24 mouse cellular contexts compared by ENCODE assay signal in the genomic region with DNA sequence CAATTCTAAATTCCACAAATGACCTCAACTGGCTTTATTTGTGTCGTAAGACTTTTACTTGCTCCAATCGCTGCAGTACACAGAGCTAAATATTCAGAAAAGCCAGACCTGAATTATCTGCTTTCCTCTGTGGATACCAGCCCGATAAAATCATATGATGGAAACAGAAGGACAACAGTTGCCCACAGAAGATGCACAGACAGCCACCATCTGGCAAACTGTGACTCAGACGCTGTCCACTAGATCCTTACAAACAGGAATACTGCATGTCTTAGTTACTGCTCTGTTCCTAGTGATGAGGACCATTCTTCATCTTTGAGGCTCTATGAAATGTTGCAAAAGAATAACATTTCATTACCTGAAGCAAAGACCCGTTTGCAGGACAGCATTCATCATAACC. TPM values are rescaled to one million over a fixed set of nuclear protein-coding genes. Genes with fewer than 3 reads are reported as not detected.
DNase-seq lines count a peak whose midpoint lies in the region; ATAC-seq and TF ChIP-seq lines count a peak whose summit lies in the region.
"Had no signal": no experiment of that assay in that cellular context is flagged by ENCODE, and none has a peak within 500 bp of the region (broad histone marks: within the 10 kb centered on the region; RNA-seq: fewer than 3 reads in every experiment).

No protein-coding gene starts in this region.

- no peaks in the 10 kb centered on the region for H3K4me1 ChIP-seq in intestine, postnatal 0 days (replicated peaks; ENCODE audit: control insufficient read depth, insufficient read depth, low read length)
- no peaks in the 10 kb centered on the region for H3K4me1 ChIP-seq in forebrain, embryonic 10.5 days
- H3K4me1 ChIP-seq: limb, embryonic 10.5 days; liver, embryonic 13.5 days; stomach, embryonic 15.5 days had no signal

- DNase-seq in left cerebral cortex, adult 11 months (ENCODE audit: low spot score): peak; percentile 6
- no peak for DNase-seq in left cerebral cortex, postnatal 4 days
- DNase-seq in cerebellum, adult 8-10 months: peak; percentile 60
- peak; percentile 47 to 53 for DNase-seq in cerebellum, postnatal 36 days
- DNase-seq in right cerebral cortex, postnatal 10 days (ENCODE audit: low spot score in 2 of 2): peak; percentile 28 to 38
- no peak for DNase-seq in liver
- DNase-seq in forebrain, embryonic 10.5 days (ENCODE audit: extremely low spot score, low spot score): no peak
- DNase-seq: adrenal gland, postnatal 14 days; kidney, postnatal 10 days; liver, embryonic 13.5 days; spleen, adult 18-20 months; thymus, postnatal 14 days had no signal

- 84% methylated on average over 5 of the region's 5 CpGs for WGBS in intestine, postnatal 0 days
- 92% methylated on average over 5 of the region's 5 CpGs for WGBS in forebrain, embryonic 10.5 days

- H3K27me3 ChIP-seq in intestine, postnatal 0 days (replicated peaks; ENCODE audit: control insufficient read depth, insufficient read depth, low read length): no peaks in the 10 kb centered on the region
- H3K27me3 ChIP-seq in forebrain, embryonic 10.5 days (ENCODE audit: poor library complexity, severe bottlenecking): no peaks in the 10 kb centered on the region
- H3K27me3 ChIP-seq: liver, embryonic 13.5 days; stomach, embryonic 15.5 days had no signal

- H3K9me3 ChIP-seq in intestine, postnatal 0 days (ENCODE audit: control insufficient read depth): no peaks in the 10 kb centered on the region
- no peaks in the 10 kb centered on the region for H3K9me3 ChIP-seq in forebrain, embryonic 10.5 days
- H3K9me3 ChIP-seq: limb, embryonic 10.5 days; liver, embryonic 13.5 days; stomach, embryonic 15.5 days had no signal

- no peak overlapping the region for H3K9ac ChIP-seq in intestine, postnatal 0 days (ENCODE audit: low read depth, low read length)
- H3K9ac ChIP-seq: liver, embryonic 13.5 days; stomach, embryonic 15.5 days had no signal

- intact Hi-C loops in left cerebral cortex, postnatal 4 days (cut with DNase I): no loop called here

- ATAC-seq in intestine, postnatal 0 days: no peak
- ATAC-seq: forebrain, embryonic 16.5 days; intestine, embryonic 16.5 days; midbrain, embryonic 16.5 days had no signal

- TF ChIP-seq CTCF in intestine, postnatal 0 days (IDR thresholded peaks at IDR 0.05; ENCODE audit: low read depth): no peak

- no peak overlapping the region for H3K27ac ChIP-seq in intestine, postnatal 0 days (ENCODE audit: low read depth, low read length)
- H3K27ac ChIP-seq in forebrain, embryonic 10.5 days: no peak overlapping the region
- H3K27ac ChIP-seq: limb, embryonic 10.5 days; liver, embryonic 13.5 days; stomach, embryonic 15.5 days had no signal

- no peak overlapping the region for H3K4me3 ChIP-seq in intestine, postnatal 0 days (ENCODE audit: low read depth, low read length)
- no peak overlapping the region for H3K4me3 ChIP-seq in forebrain, embryonic 10.5 days
- H3K4me3 ChIP-seq: limb, embryonic 10.5 days; liver, embryonic 13.5 days; stomach, embryonic 15.5 days had no signal

- H3K36me3 ChIP-seq in intestine, postnatal 0 days (ENCODE audit: control insufficient read depth, insufficient read depth): no peaks in the 10 kb centered on the region
- no peaks in the 10 kb centered on the region for H3K36me3 ChIP-seq in forebrain, embryonic 10.5 days (replicated peaks)
- H3K36me3 ChIP-seq: limb, embryonic 10.5 days; liver, embryonic 13.5 days; stomach, embryonic 15.5 days had no signal

- H3K4me2 ChIP-seq in intestine, postnatal 0 days (replicated peaks; ENCODE audit: low read depth): no peak overlapping the region
- H3K4me2 ChIP-seq: liver, embryonic 13.5 days; stomach, embryonic 15.5 days had no signal

RNA-seq across cellular contexts. Expression of a gene that starts 19.4 kb away (rescaled TPM):
- total RNA-seq in left cerebral cortex, postnatal 4 days (2021): not detected
- not detected in 2 replicates for polyA plus RNA-seq in intestine, postnatal 0 days (2015; fragmentation: Nextera tagmentation; extraction: Ambion mirVana)
- polyA plus RNA-seq in forebrain, embryonic 10.5 days (2016; fragmentation: Nextera tagmentation; extraction: Ambion mirVana): not detected in 2 replicates
- total RNA-seq: adrenal gland, postnatal 14 days; megakaryocyte progenitor cell, adult 5-6 weeks had no signal
- polyA plus RNA-seq: forebrain, embryonic 16.5 days; gonadal fat pad, adult 2 months; heart, embryonic 14.5 days; hindbrain, embryonic 11.5 days; intestine, embryonic 16.5 days; limb, embryonic 10.5 days; liver, embryonic 13.5 days; lung, embryonic 16.5 days; midbrain, embryonic 16.5 days; neural tube, embryonic 11.5 days had no signal

Comparison
In these comparisons a context has a peak if more than half of its experiments do, and no peak if none do; other contexts are left out.
1. DNase-seq: peak in left cerebral cortex, adult 11 months (single experiment), cerebellum, adult 8-10 months (single experiment), cerebellum, postnatal 36 days (2 of 2) and right cerebral cortex, postnatal 10 days (2 of 2); none in left cerebral cortex, postnatal 4 days (single experiment), liver (single experiment) and forebrain, embryonic 10.5 days (single experiment).